Mouse (Mus musculus): ENCODE measurements around the gene Lrrk1. TPM values are rescaled to one million over a fixed set of nuclear protein-coding genes. Genes with fewer than 3 reads are reported as not detected.

Gene Lrrk1
- 12.2 and 12.4 TPM in 2 replicates for polyA plus RNA-seq (2016; fragmentation: Nextera tagmentation; extraction: Ambion mirVana)

DNA sequence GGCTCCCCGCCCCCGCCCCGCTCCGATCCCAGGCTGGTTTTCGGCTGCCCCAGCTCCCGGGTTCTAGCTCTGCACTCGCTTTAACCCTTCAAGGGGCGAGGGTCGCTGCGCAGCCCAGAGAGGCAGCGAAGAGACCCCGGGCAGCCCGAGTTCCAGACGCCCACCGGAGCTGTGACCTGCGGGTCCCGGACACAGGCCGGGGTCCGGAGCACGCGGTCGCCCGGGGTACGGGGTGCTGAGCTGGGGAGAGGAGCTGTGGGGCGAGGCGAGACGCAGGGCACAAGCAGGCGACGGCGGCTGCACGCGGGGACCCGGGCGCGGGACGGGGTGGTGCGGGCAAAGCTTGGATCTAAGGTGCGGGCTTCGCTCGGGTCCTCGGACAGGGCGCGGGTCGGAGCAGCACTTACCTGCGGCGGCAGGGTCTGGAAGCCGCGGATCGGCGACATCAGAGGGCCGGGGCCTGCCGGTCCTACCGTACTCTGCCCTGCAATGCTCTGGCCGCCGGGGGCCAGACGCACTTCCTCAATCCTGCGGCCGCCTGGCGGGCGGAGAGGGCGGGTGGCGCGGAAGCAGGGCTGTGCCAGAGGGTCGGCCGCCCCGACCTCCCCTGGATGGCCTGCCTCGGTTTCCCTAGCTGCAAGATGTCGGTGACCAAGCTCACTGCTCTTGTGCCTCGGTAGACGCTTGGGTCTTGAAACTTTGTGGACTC, at the start of gene Lrrk1:
TSS of gene Lrrk1 (minus strand) at position 538 of the 709 bp plus-strand sequence.
- Histone ChIP-seq H3K27me3 (no peaks in the 10 kb centered on the region), H3K4me1 (no peaks in the 10 kb centered on the region), H3K4me2 (replicated peaks) (peak within 1 kb of the TSS; percentile 73), H3K4me3 (peak within 1 kb of the TSS; percentile 66), H3K9ac (peak within 1 kb of the TSS; percentile 81), H3K9me3 (no peaks in the 10 kb centered on the region), H3K36me3 (no peaks in the 10 kb centered on the region), H3K27ac (peak within 1 kb of the TSS; percentile 41; the same call in 1 of the 2 replicates)
- WGBS: under 1% methylated on average over 69 of the region's 70 CpGs
- ATAC-seq (ENCODE audit: insufficient number of reproducible peaks, insufficient read depth, low FRiP score, low TSS enrichment): peak; percentile 75

DNA sequence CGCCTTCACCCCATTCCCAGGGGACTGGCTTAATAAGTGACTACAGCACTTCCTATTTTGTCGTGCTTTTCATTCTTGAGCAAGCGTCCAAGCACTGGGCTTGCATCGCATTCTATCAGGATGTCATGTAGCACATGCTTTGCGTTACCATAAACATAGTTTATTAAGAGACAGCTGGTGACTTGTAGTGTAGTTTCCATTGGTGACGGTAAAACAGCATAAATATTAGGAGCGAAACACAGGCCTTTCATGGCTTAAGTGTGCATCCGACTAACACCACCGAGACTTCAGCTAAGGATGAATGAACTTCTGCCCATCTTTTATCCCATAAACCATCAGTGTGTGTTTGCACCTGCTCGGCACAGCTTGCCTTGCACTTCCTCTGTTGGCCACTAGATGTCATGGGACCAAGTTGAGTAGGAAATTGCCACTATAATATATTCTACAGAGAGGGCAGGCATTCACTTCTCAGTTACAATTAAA, 46.3 kb upstream of the Lrrk1 start:
- Histone ChIP-seq H3K4me2 (replicated peaks) (no peak overlapping the region), H3K27me3 (peaks cover 11% of the 10 kb centered on the region; the same call in 1 of the 2 replicates), H3K9me3 (no peaks in the 10 kb centered on the region), H3K9ac (no peak overlapping the region), H3K4me1 (no peaks in the 10 kb centered on the region), H3K36me3 (no peaks in the 10 kb centered on the region), H3K4me3 (no peak overlapping the region), H3K27ac (no peak overlapping the region)
- 47% methylated on average over 10 of the region's 10 CpGs for WGBS
- no peak for ATAC-seq (ENCODE audit: insufficient number of reproducible peaks, insufficient read depth, low FRiP score, low TSS enrichment)

DNA sequence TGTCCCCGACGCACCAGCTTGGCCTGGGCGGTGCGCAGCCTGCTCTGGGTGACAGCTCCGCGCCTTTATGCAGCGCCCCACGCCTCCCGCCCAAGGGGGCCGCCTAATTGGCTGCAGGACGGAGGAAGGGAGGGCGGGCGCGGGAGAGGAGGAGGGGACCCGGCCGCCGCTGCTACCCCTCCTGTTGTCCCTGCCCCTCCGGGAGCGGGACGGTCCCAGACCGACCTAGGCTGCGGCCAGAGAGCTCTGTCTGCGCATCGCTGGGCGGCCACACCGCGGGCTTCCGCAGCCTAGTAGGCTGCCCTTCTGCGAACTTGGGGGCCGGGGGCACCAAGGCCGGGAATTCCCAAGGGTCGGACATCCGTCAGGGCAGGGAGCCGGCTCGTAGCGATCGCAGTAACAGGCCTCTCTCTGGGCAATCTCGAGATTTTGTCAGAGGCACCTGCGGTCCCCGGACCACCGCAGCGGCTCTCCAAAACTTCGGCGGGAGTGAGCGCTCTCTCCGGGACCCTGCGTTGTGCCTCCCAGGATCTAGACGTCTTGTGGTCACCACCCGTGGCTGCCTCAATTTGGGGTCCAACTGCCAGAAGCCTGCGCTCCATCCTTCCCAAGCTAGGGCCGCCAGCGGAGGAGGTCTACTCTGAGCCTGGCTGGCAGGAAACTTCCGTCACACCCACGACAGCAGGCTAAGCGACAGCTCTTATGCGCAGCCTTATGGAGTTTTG, 39.4 kb upstream of the Lrrk1 start, which contains the start of gene Aldh1a3:
TSS of gene Aldh1a3 (minus strand) at position 81 of the 725 bp plus-strand sequence.
- H3K27ac ChIP-seq: no peak within 1 kb of the TSS
- peaks cover 60% of the 10 kb centered on the region for H3K27me3 ChIP-seq

DNA sequence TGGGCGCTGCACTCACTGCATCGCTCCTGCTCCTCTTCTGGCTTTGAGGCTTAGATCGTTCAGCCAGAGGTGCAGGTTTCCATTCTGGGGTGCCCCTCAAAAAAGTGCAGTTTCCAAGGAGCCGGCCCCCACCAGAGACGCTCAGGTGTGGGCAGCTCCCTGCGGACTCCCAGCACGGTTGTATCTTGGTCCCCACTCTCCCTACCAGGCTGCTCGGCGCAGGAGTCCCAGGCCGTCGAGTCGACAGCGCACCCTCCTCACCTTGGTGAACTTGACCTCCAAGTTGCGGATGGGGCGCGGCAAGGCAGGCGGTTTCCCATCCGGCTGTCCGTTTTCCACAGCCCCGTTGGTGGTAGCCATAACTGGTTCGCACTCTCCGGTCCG, 38.9 kb upstream of the Lrrk1 start:
- peak overlapping the region; percentile 52 for H3K9ac ChIP-seq
- H3K4me1 ChIP-seq: peaks cover 15% of the 10 kb centered on the region
- H3K27ac ChIP-seq: no peak overlapping the region
- ATAC-seq (ENCODE audit: insufficient number of reproducible peaks, insufficient read depth, low FRiP score, low TSS enrichment): peak; percentile 32; the same call in 1 of the 2 replicates
- H3K27me3 ChIP-seq: peaks cover 60% of the 10 kb centered on the region
- no peaks in the 10 kb centered on the region for H3K36me3 ChIP-seq
- peak overlapping the region; percentile 46 for H3K4me3 ChIP-seq
- WGBS: 1% methylated on average over 23 of the region's 23 CpGs
- peak overlapping the region; percentile 93 for H3K4me2 ChIP-seq (replicated peaks)
- no peaks in the 10 kb centered on the region for H3K9me3 ChIP-seq

More for the DNA sequence above, 39.4 kb upstream of the Lrrk1 start, which contains the start of gene Aldh1a3:
- Histone ChIP-seq H3K9me3 (no peaks in the 10 kb centered on the region), H3K36me3 (no peaks in the 10 kb centered on the region), H3K9ac (peak within 1 kb of the TSS; percentile 52), H3K4me1 (peaks cover 15% of the 10 kb centered on the region), H3K4me2 (replicated peaks) (peak within 1 kb of the TSS; percentile 93), H3K4me3 (peak within 1 kb of the TSS; percentile 46)
- peak; percentile 69 for ATAC-seq (ENCODE audit: insufficient number of reproducible peaks, insufficient read depth, low FRiP score, low TSS enrichment)
- under 1% methylated on average over 56 of the region's 56 CpGs for WGBS

DNA sequence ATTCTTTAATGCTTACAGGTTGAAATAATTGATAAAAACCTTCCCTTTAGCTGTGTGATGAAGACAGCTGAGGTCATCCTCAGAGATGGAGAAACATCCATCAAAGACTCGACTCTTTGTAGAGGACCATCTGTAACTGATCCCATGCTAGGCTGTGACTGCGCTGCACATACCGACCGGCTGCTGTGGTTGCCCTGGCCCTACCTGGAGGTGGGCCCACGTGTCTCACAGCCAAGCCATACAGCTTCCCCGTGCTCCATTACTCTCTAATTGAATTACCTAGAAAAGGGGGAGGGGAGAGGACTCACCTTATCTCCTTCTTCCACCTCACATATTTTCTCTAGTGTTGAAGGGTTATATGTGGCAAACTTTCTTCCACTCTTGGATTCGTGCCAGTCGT, 33.8 kb upstream of the Lrrk1 start:
- Histone ChIP-seq H3K9me3 (no peaks in the 10 kb centered on the region), H3K27me3 (peaks cover 24% of the 10 kb centered on the region), H3K4me3 (no peak overlapping the region), H3K9ac (no peak overlapping the region), H3K4me2 (replicated peaks) (no peak overlapping the region), H3K36me3 (no peaks in the 10 kb centered on the region), H3K4me1 (peaks cover 15% of the 10 kb centered on the region), H3K27ac (no peak overlapping the region)
- no peak for ATAC-seq (ENCODE audit: insufficient number of reproducible peaks, insufficient read depth, low FRiP score, low TSS enrichment)
- whole genome bisulfite sequencing: 53% methylated on average over 8 of the region's 8 CpGs

DNA sequence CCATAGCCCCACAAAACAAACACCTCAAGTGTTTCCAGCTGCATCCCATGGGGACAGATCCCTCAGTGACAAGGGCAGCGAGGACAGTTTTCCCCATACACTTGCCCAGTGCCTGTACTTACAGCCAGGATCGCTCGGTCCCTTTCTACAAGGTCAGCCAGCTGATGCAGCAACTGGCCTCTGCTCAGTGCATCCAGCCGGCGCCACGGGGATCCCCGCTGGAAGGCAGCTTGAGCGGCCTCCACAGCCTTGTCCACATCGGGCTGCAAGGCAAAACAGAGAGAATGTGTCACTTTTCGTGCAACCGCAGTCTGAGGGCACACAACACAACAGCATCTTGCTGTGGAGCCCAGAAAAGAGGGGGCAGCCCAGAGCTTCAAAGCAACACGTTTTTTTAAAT, 30.8 kb upstream of the Lrrk1 start:
- Histone ChIP-seq H3K27me3 (no peaks in the 10 kb centered on the region), H3K36me3 (no peaks in the 10 kb centered on the region), H3K4me1 (peaks cover 10% of the 10 kb centered on the region), H3K9ac (no peak overlapping the region), H3K4me2 (replicated peaks) (no peak overlapping the region), H3K4me3 (no peak overlapping the region), H3K27ac (no peak overlapping the region), H3K9me3 (no peaks in the 10 kb centered on the region)
- WGBS: 51% methylated on average over 12 of the region's 12 CpGs
- no peak for ATAC-seq (ENCODE audit: insufficient number of reproducible peaks, insufficient read depth, low FRiP score, low TSS enrichment)

DNA sequence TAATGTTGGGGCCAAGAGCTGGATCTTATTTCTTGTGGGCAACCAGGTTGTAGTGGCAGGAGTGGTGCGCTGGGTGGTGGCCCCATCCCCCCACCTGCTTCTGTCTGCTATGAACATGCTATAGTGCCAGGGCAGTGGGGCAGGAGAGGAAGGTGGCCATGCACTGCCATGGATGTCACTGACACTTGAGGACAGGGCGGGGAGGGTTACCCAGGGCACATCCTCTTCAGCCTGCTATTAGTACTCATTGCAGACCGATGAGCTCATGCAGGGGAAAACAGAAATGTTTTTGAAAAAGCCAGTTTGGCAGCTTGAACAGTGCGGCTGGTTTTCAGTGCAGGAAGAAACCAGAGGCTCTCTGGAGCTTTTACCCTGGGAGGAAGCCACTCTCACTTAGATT, 28.7 kb upstream of the Lrrk1 start:
- Histone ChIP-seq H3K36me3 (no peaks in the 10 kb centered on the region), H3K27me3 (no peaks in the 10 kb centered on the region), H3K9me3 (no peaks in the 10 kb centered on the region), H3K4me2 (replicated peaks) (no peak overlapping the region), H3K4me3 (no peak overlapping the region), H3K4me1 (0 out of 2 replicates have a peak, but pooled peaks cover 4% of the 10 kb centered on the region), H3K9ac (no peak overlapping the region), H3K27ac (no peak overlapping the region)
- no peak for ATAC-seq (ENCODE audit: insufficient number of reproducible peaks, insufficient read depth, low FRiP score, low TSS enrichment)
- WGBS: 74% methylated on average over 4 of the region's 4 CpGs

DNA sequence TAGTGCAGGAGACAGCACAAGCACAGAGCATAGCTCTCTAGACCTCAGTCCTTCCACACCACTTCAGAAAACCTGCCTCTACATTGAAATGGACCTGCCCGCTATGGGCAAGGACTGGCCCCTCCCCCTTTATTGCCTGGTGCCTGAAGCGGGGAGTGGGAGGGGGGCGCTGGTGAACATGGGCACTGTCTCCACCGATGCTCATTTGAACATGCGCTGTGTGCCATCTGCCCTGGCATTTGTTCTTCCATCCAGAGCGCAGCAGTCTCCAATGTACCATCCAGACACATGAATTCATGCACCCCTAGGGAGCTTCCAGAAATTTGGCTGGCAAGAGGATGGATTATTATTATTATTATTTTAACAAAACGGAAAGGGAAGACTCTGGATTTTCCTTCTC, 24.9 kb upstream of the Lrrk1 start:
- H3K36me3 ChIP-seq: no peaks in the 10 kb centered on the region
- WGBS: 74% methylated on average over 7 of the region's 7 CpGs

DNA sequence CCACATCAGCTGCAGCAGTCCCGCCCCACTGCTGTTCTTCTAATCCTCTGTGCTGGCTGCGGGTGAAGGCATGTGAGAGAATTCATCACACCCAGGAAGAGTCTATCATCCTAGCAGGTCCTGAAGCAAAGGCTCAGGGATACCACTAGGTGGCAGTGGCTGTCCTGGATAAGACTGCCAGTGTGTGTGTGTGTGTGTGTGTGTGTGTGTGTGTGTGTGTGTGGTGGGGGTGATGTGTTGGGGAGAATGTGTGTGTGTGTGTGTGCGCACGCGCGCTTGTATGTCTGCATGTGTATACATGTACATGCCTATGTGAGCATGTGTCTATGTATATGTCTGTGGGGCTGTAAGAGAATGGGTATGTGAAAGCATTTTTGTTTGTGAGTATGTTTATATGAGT, 21.3 kb upstream of the Lrrk1 start:
- Histone ChIP-seq H3K4me2 (replicated peaks) (no peak overlapping the region), H3K4me3 (no peak overlapping the region), H3K4me1 (peaks cover 8% of the 10 kb centered on the region; the same call in 1 of the 2 replicates), H3K27me3 (no peaks in the 10 kb centered on the region), H3K9ac (no peak overlapping the region), H3K27ac (no peak overlapping the region), H3K36me3 (no peaks in the 10 kb centered on the region), H3K9me3 (no peaks in the 10 kb centered on the region)
- 70% methylated on average over 6 of the region's 6 CpGs for WGBS
- ATAC-seq (ENCODE audit: insufficient number of reproducible peaks, insufficient read depth, low FRiP score, low TSS enrichment): no peak

More for the DNA sequence above, 24.9 kb upstream of the Lrrk1 start:
- Histone ChIP-seq H3K4me3 (no peak overlapping the region), H3K27me3 (no peaks in the 10 kb centered on the region), H3K9me3 (no peaks in the 10 kb centered on the region), H3K9ac (no peak overlapping the region), H3K4me1 (no peaks in the 10 kb centered on the region), H3K4me2 (replicated peaks) (no peak overlapping the region), H3K27ac (no peak overlapping the region)
- ATAC-seq (ENCODE audit: insufficient number of reproducible peaks, insufficient read depth, low FRiP score, low TSS enrichment): no peak

DNA sequence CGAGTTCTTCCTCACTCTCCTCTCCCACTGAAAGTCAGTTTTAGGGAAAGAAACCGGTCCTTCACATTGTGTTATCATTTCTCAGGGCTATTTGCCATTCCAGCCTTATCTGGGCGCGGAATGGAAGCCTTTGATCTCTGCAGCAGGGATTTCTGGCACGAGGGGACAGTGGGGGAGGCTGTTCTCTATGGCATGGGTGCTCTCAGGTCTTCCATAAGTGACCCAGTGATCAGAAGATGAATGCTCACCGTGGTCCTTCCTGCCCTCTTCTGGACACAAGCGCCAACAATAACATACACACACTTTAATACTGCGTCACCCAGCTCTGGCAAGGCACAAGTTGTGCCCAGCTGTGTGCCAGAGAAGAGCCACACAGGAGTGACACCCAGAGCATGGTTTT, 18.8 kb upstream of the Lrrk1 start:
- no peak overlapping the region for H3K4me2 ChIP-seq (replicated peaks)
- no peaks in the 10 kb centered on the region for H3K9me3 ChIP-seq
- no peak overlapping the region for H3K4me3 ChIP-seq
- no peaks in the 10 kb centered on the region for H3K27me3 ChIP-seq
- no peak overlapping the region for H3K9ac ChIP-seq
- no peak for ATAC-seq (ENCODE audit: insufficient number of reproducible peaks, insufficient read depth, low FRiP score, low TSS enrichment)
- H3K27ac ChIP-seq: no peak overlapping the region
- no peaks in the 10 kb centered on the region for H3K36me3 ChIP-seq
- 74% methylated on average over 8 of the region's 8 CpGs for WGBS
- H3K4me1 ChIP-seq: peaks cover 8% of the 10 kb centered on the region; the same call in 1 of the 2 replicates

DNA sequence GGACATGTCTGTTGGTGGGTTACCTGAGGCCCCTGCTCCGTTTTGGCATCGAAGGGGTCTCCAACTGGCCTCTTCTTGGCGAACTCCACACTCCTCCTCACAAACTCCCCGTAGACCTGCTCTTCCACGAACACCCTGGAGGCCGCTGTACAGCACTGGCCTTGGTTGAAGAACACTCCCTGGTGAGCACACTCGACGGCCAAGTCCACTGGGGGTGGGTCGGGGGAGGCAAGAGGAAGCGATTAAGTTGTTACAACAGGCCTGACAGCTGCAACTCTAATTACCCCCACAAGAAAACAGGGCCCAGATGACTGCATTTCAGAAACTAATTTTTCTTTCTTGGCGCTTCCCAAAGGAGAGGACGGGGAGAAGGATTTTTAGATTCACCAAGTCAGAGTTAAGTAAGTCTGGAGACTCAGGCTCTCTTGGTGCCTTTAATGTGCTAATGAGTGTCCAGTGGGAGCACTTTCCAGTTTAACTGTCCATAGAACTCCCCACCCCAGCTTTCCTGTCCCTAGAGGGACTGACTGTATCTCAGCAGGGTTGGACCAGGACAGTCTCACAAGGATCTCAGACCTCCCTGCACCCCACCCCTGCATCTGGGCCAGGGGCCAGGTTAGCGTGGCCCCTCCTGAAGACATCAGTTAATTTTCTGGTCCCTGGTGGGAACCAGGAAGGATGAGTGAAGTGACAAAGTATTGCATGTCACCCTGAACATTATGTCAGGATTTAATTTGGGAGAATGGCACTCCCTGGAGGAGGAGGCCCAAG, 18.0 kb upstream of the Lrrk1 start:
- Histone ChIP-seq H3K4me3 (no peak overlapping the region), H3K9ac (no peak overlapping the region), H3K27ac (no peak overlapping the region), H3K4me2 (replicated peaks) (no peak overlapping the region), H3K4me1 (peaks cover 8% of the 10 kb centered on the region; the same call in 1 of the 2 replicates), H3K36me3 (no peaks in the 10 kb centered on the region), H3K27me3 (no peaks in the 10 kb centered on the region), H3K9me3 (no peaks in the 10 kb centered on the region)
- no peak for ATAC-seq (ENCODE audit: insufficient number of reproducible peaks, insufficient read depth, low FRiP score, low TSS enrichment)
- WGBS: 41% methylated on average over 13 of the region's 13 CpGs

Measured in embryonic facial prominence, embryonic 12.5 days (tissue).